Comparison of ENCODE assay signal across 24 mouse cellular contexts in the genomic region with DNA sequence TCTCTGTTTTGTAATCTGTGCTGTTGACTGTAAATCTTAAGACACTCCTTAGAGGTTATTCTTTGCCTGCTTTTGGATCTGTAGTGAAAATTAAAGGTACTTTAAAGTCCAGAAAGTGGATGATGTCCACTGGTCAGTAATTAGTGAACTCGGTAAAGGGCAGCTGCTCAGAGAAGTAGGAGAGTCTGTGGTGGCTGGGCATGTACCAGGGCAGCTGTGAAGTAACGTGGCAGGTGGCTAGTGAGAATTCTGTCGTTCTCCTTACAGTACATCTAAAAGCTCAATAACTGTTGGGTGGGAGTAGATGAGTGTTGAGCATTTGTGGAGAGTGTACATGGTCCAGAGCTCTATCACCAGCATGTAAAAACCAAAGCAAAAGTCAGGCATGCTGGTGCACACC.
A peak's percentile ranks its signal among the peaks of the same experiment; 100 is the strongest.
DNase-seq lines count a peak whose midpoint lies in the region; ATAC-seq and TF ChIP-seq lines count a peak whose summit lies in the region.
"Had no signal": no experiment of that assay in that cellular context is flagged by ENCODE, and none has a peak within 500 bp of the region (broad histone marks: within the 10 kb centered on the region; RNA-seq: fewer than 3 reads in every experiment).

No protein-coding gene starts in this region.

- 49% methylated on average over 3 of the region's 3 CpGs for WGBS in liver, adult 2 months
- 89% methylated on average over 3 of the region's 3 CpGs for WGBS in liver, embryonic 12.5 days (ENCODE audit: insufficient replicate concordance)

- no peak overlapping the region for H3K4me2 ChIP-seq in liver, embryonic 12.5 days
- no peak overlapping the region for H3K4me2 ChIP-seq in myocyte (ENCODE audit: low read depth)
- H3K4me2 ChIP-seq: embryonic facial prominence, embryonic 13.5 days; embryonic facial prominence, embryonic 15.5 days; forebrain, embryonic 12.5 days had no signal

- H3K4me3 ChIP-seq in gastrocnemius, adult 2 months: no peak overlapping the region
- H3K4me3 ChIP-seq in liver, adult 2 months (ENCODE audit: insufficient read depth, low read depth, low read length): no peak overlapping the region
- H3K4me3 ChIP-seq in liver, embryonic 12.5 days: no peak overlapping the region
- H3K4me3 ChIP-seq in myocyte: no peak overlapping the region
- H3K4me3 ChIP-seq: embryonic facial prominence, embryonic 13.5 days; embryonic facial prominence, embryonic 15.5 days; erythroblast, embryonic 14.5 days; forebrain, embryonic 10.5 days; forebrain, embryonic 12.5 days had no signal

- no peak overlapping the region for H3K9ac ChIP-seq in liver, adult 2 months (ENCODE audit: low read depth, low read length)
- H3K9ac ChIP-seq in liver, embryonic 12.5 days: no peak overlapping the region
- H3K9ac ChIP-seq: embryonic facial prominence, embryonic 13.5 days; embryonic facial prominence, embryonic 15.5 days; forebrain, embryonic 12.5 days had no signal

- H3K27me3 ChIP-seq in liver, adult 2 months (ENCODE audit: control insufficient read depth, insufficient read depth, low read length): no peaks in the 10 kb centered on the region
- H3K27me3 ChIP-seq in liver, embryonic 12.5 days (replicated peaks): no peaks in the 10 kb centered on the region
- no peaks in the 10 kb centered on the region for H3K27me3 ChIP-seq in myocyte (ENCODE audit: control insufficient read depth, insufficient read depth, insufficient read length)
- H3K27me3 ChIP-seq: CH12.LX; embryonic facial prominence, embryonic 13.5 days; embryonic facial prominence, embryonic 15.5 days; Patski had no signal

- TF ChIP-seq POLR2A in liver, adult 2 months (IDR thresholded peaks at IDR 0.05; ENCODE audit: extremely low read depth, insufficient read depth, low read length): no peak
- TF ChIP-seq POLR2A in myocyte (IDR thresholded peaks at IDR 0.05; ENCODE audit: insufficient read length, low read depth): no peak

- H3K36me3 ChIP-seq in liver, adult 2 months (ENCODE audit: control insufficient read depth, insufficient read depth, low read length): no peaks in the 10 kb centered on the region
- no peaks in the 10 kb centered on the region for H3K36me3 ChIP-seq in liver, embryonic 12.5 days
- no peaks in the 10 kb centered on the region for H3K36me3 ChIP-seq in myocyte (ENCODE audit: control insufficient read depth, insufficient read depth)
- H3K36me3 ChIP-seq: embryonic facial prominence, embryonic 13.5 days; embryonic facial prominence, embryonic 15.5 days; forebrain, embryonic 12.5 days had no signal

- no peak for TF ChIP-seq CTCF in gastrocnemius, adult 2 months (IDR thresholded peaks at IDR 0.05)
- TF ChIP-seq CTCF in liver, adult 2 months (IDR thresholded peaks at IDR 0.05; ENCODE audit: low read depth, low read length): no peak

- no peaks in the 10 kb centered on the region for H3K9me3 ChIP-seq in liver, embryonic 12.5 days (replicated peaks)
- H3K9me3 ChIP-seq: embryonic facial prominence, embryonic 13.5 days; embryonic facial prominence, embryonic 15.5 days; forebrain, embryonic 10.5 days; forebrain, embryonic 12.5 days; G1E had no signal

- H3K27ac ChIP-seq in gastrocnemius, adult 2 months: peak overlapping the region; percentile 31; the same call in 1 of the 2 replicates
- peak overlapping the region; percentile 39; the same call in 1 of the 2 replicates for H3K27ac ChIP-seq in liver, adult 2 months (replicated peaks; ENCODE audit: insufficient read depth, low read depth, low read length)
- H3K27ac ChIP-seq in liver, embryonic 12.5 days: no peak overlapping the region
- H3K27ac ChIP-seq: embryonic facial prominence, embryonic 13.5 days; embryonic facial prominence, embryonic 15.5 days; forebrain, embryonic 10.5 days; forebrain, embryonic 12.5 days had no signal

- H3ac ChIP-seq in myocyte (ENCODE audit: control insufficient read depth, insufficient read length): no peak overlapping the region

- DNase-seq in gastrocnemius, adult 2 months: no peak
- DNase-seq in gastrocnemius, adult 18-20 months (ENCODE audit: low spot score): no peak
- DNase-seq in liver, adult 2 months (ENCODE audit: extremely low read depth, low read depth, low spot score): no peak
- DNase-seq: adrenal gland, adult 8-10 months; adrenal gland, postnatal 14 days; B cell, adult 2 months; cerebellum, adult 11-12 months; cerebellum, adult 2 months; cerebellum, adult 9-10 months; cerebellum, postnatal 10 days; cerebellum, postnatal 36 days; embryo, embryonic 11 days had no signal

- ATAC-seq in liver, embryonic 12.5 days: no peak
- ATAC-seq: forebrain, embryonic 14.5 days; forebrain, embryonic 16.5 days; Patski had no signal

- intact Hi-C loops in gastrocnemius, adult 2 months (cut with DNase I): no loop called here

- peaks cover 42% of the 10 kb centered on the region for H3K79me2 ChIP-seq in liver, adult 2 months (ENCODE audit: control insufficient read depth, insufficient read depth, low read length)
- peaks cover 90% of the 10 kb centered on the region for H3K79me2 ChIP-seq in myocyte (ENCODE audit: control insufficient read depth, insufficient read depth)

- peaks cover 24% of the 10 kb centered on the region for H3K4me1 ChIP-seq in liver, adult 2 months (ENCODE audit: control insufficient read depth, insufficient read depth, low read length)
- peaks cover 66% of the 10 kb centered on the region for H3K4me1 ChIP-seq in liver, embryonic 12.5 days

TF ChIP-seq in myocyte, 11 proteins besides CTCF, POLR2A, EP300 and RAD21:
- TF ChIP-seq TCF12 (IDR thresholded peaks at IDR 0.05; ENCODE audit: insufficient read depth, poor library complexity, severe bottlenecking) (no peak), MYOG (IDR thresholded peaks at IDR 0.05; ENCODE audit: control insufficient read depth in 1 of 3, insufficient read depth in 1 of 3, insufficient read length in 2 of 3, low read depth in 2 of 3) (peak in 1 of 3 experiments; percentile 70), MYOD1 (IDR thresholded peaks at IDR 0.05; ENCODE audit: control insufficient read depth in 1 of 3, insufficient read length in 2 of 3, low read depth in 2 of 3) (peak; percentile 38 to 85 (median 84)), SRF (IDR thresholded peaks at IDR 0.05; ENCODE audit: control insufficient read depth, insufficient read length, low read depth) (no peak), MAX (IDR thresholded peaks at IDR 0.05; ENCODE audit: low read depth) (no peak), CEBPB (IDR thresholded peaks at IDR 0.05; ENCODE audit: insufficient read depth, poor library complexity, severe bottlenecking) (no peak)
